Mouse (Mus musculus): Measurements from ENCODE around the gene Myh2.

GRCm38 (mm10) chr11:67229946-67230345 lies 59.1 kb downstream of the Myh2 start:
- TF ChIP-seq POLR2A (IDR thresholded peaks at IDR 0.05; ENCODE audit: borderline replicate concordance, extremely low read depth, insufficient read depth, insufficient read length, poor library complexity, severe bottlenecking) (no peak), CTCF (IDR thresholded peaks at IDR 0.05; ENCODE audit: borderline replicate concordance, extremely low read depth, insufficient read depth, insufficient read length) (no peak)

Data from brain, embryonic 14.5 days (tissue).